Mouse (Mus musculus) heart, postnatal 0 days (tissue): ENCODE measurements at regions not wholly inside any gene's neighbourhood (a gene's known extent, or its start where the extent isn't known, plus 50 kb on each side); places are given as distances from the start of the nearest gene placed in this dataset.

Experiments used
- ATAC-seq: fragments of 200-750 bp; cut with Nextera tagmentation; 2 replicates; pipeline ENCODE4 v1.8.0; 2017; ENCODE audit warnings: low read depth, moderate number of reproducible peaks, moderate library complexity; ENCODE audit not compliant: insufficient read depth
- DNase-seq: peaks from one replicate; pipeline ENCODE4 v3.0.0-alpha.2; 2016; ENCODE audit warnings: low spot score
- H3K27ac ChIP-seq: fragments of 300-500 bp; sonication (generic); 2 replicates; pipeline ENCODE4 v1.5.1; 2014; ENCODE audit warnings: low read depth, mild to moderate bottlenecking
- H3K27me3 ChIP-seq: fragments of 300-500 bp; sonication (generic); 2 replicates; pipeline ENCODE4 v1.6.1; 2014; ENCODE audit warnings: low read length, mixed read lengths; ENCODE audit not compliant: control insufficient read depth, insufficient read depth
- H3K36me3 ChIP-seq: fragments of 300-500 bp; sonication (generic); replicated peaks from 2 replicates; pipeline ENCODE4 v1.6.1; 2014; ENCODE audit warnings: low read length, mixed read lengths; ENCODE audit not compliant: control insufficient read depth, insufficient read depth
- H3K4me1 ChIP-seq: fragments of 300-500 bp; sonication (generic); 2 replicates; pipeline ENCODE4 v1.6.1; 2014; ENCODE audit warnings: antibody characterized with exemption; ENCODE audit not compliant: control insufficient read depth, insufficient read depth
- H3K4me2 ChIP-seq: fragments of 300-500 bp; sonication (generic); 2 replicates; pipeline ENCODE4 v1.6.1; 2014; ENCODE audit warnings: low read depth, mild to moderate bottlenecking, low read length, moderate library complexity
- H3K4me3 ChIP-seq: fragments of 300-500 bp; sonication (generic); 2 replicates; pipeline ENCODE4 v1.5.1; 2014; ENCODE audit warnings: low read depth, low read length
- H3K9ac ChIP-seq: fragments of 300-500 bp; sonication (generic); replicated peaks from 2 replicates; pipeline ENCODE4 v1.6.1; 2014; ENCODE audit warnings: low read depth, low read length, mixed read lengths
- H3K9me3 ChIP-seq: fragments of 300-500 bp; sonication (generic); replicated peaks from 2 replicates; pipeline ENCODE4 v1.6.1; 2016; ENCODE audit warnings: low read length; ENCODE audit not compliant: control insufficient read depth
- CTCF ChIP-seq: IDR thresholded peaks from 2 replicates; pipeline ENCODE4 v1.5.1; 2016; ENCODE audit warnings: antibody characterized with exemption, control low read depth, low read depth
- EP300 ChIP-seq: IDR thresholded peaks from 2 replicates; pipeline ENCODE4 v1.6.1; 2016; ENCODE audit warnings: antibody characterized with exemption, low read depth
- WGBS: fragments of 180-500 bp; shearing (Covaris S2); extraction: QIAGEN DNeasy Blood & Tissue Kit; methylation state at CpG from one replicate; pipeline ENCODE4 v1.1.7; 2014; 5-methylcytosine and 5-hydroxymethylcytosine counted together

DNA sequence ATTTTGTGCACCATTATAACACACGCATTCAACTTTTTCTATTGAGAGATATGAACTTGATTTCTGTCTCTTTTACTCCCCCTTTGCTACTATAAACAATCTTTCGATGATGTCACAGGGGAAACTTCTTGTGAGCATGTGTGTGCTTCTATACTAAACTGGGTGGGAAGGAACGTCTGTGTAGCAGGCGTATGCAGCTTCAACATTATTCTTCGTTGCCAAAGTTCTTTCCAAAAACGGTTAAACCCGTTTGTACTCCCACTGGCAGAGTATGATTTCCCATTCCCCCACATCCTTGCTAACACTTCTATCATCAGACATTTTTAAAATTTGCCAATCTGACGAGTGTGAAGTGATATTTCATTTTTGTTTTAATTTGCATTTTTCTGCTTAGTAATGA lies 331.1 kb downstream of the Igsf11 start:
- no peak overlapping the region for H3K27ac ChIP-seq
- TF ChIP-seq EP300 (no peak), CTCF (no peak)
- no peak overlapping the region for H3K4me2 ChIP-seq
- H3K9me3 ChIP-seq, result no peaks in the 10 kb centered on the region
- ATAC-seq, result no peak
- H3K9ac ChIP-seq, result no peak overlapping the region
- WGBS, result 65% methylated on average over 8 of the region's 8 CpGs
- no peak for DNase-seq
- H3K4me3 ChIP-seq, result no peak overlapping the region
- H3K36me3 ChIP-seq, result no peaks in the 10 kb centered on the region
- no peaks in the 10 kb centered on the region for H3K27me3 ChIP-seq
- no peaks in the 10 kb centered on the region for H3K4me1 ChIP-seq

DNA sequence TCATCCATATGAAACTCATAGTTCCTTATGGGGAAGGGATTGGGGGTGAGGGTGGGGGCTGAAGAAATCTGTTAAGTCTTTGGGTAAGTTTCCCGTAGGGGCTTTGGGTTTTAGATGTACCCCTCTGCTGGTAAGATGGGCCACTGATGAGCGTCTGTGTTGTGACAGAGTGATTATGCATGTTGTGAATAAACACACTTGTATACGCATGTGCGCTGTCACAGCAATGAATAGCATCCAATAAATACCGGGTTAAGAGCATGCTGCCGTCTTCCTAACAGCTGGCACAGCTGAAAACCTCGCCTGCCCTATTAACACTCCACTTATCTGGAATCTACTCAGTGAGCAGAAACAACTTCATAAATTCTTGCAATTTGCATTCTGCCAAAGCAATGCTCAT lies 337.0 kb downstream of the Igsf11 start:
- DNase-seq (no peak), ATAC-seq (no peak)
- Histone ChIP-seq H3K27me3 (no peaks in the 10 kb centered on the region), H3K36me3 (no peaks in the 10 kb centered on the region), H3K9ac (no peak overlapping the region), H3K4me2 (no peak overlapping the region), H3K27ac (no peak overlapping the region), H3K4me1 (no peaks in the 10 kb centered on the region), H3K9me3 (no peaks in the 10 kb centered on the region), H3K4me3 (no peak overlapping the region)
- 55% methylated on average over 7 of the region's 7 CpGs for WGBS
- TF ChIP-seq EP300 (no peak), CTCF (no peak)

DNA sequence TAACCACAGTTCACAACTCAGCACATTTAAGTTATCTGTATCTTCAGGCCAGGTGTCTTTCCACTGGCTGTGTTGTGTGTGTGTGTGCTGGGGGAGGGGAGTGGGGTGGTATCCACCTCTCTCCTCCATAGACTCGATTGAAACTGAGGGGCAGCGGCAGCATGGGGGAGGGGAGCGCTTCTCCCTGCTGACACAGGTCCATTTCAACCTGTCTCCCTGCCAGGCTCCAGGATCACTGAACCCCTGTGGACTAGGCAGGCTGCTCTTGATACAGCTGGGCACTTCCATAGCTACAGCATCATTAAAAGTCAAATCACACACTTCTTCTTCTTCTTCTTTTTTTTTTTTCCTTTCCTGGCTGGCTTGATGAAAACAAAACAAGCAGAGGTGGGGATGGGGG lies 338.0 kb downstream of the Igsf11 start:
- H3K9me3 ChIP-seq, result no peaks in the 10 kb centered on the region
- no peak overlapping the region for H3K4me3 ChIP-seq
- H3K4me1 ChIP-seq, result no peaks in the 10 kb centered on the region
- 11% methylated on average over 3 of the region's 3 CpGs for WGBS
- no peak overlapping the region for H3K4me2 ChIP-seq
- no peak overlapping the region for H3K27ac ChIP-seq
- DNase-seq, result no peak
- no peaks in the 10 kb centered on the region for H3K36me3 ChIP-seq
- no peak for ATAC-seq
- no peak overlapping the region for H3K9ac ChIP-seq
- H3K27me3 ChIP-seq, result no peaks in the 10 kb centered on the region
- TF ChIP-seq CTCF (no peak), EP300 (no peak)

DNA sequence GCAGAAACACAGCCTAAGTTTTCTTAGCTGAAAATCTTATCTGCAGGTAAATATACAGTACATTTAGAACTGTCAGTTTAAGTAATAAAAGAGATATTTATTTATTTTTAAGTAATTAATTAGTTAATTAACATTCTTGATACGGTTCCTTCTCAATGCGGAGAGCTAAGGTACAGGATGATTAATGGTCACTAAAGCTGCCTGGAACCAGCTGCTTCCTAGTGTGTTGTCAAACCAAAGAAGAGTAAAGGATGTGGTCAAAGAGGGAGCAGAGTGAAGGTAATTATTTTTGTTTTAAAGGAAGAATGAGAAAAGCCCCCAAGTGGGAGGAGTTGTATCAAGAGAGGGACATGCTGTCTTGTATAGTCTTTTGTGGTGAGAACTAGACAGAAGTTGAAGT lies 341.8 kb downstream of the Igsf11 start:
- Histone ChIP-seq H3K4me2 (no peak overlapping the region), H3K9ac (no peak overlapping the region), H3K9me3 (no peaks in the 10 kb centered on the region), H3K36me3 (no peaks in the 10 kb centered on the region), H3K27me3 (no peaks in the 10 kb centered on the region), H3K27ac (no peak overlapping the region), H3K4me1 (no peaks in the 10 kb centered on the region), H3K4me3 (no peak overlapping the region)
- 66% methylated on average over 2 of the region's 2 CpGs for WGBS
- TF ChIP-seq CTCF (no peak), EP300 (no peak)
- no peak for ATAC-seq
- DNase-seq, result no peak

DNA sequence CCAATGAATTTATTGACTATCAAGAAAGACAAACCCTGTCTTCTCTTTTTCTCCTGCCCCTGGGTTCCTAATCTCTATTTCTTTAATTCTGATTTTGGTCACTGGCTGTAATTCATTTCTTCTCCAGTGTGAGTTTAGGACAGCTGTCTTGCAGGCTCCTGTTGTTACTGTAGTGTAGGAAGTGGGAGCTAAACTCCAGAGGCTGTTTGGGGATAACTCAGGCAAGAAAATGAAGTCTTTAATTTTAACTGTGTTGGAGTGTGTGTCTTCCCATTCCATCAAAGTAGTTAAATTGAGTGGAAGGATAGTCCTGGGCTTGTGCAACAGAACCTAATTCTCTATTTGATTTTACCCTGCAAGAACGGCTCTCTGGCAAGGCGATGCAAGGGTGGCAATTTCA lies 381.0 kb downstream of the Igsf11 start:
- Histone ChIP-seq H3K4me2 (no peak overlapping the region), H3K9me3 (no peaks in the 10 kb centered on the region), H3K9ac (no peak overlapping the region), H3K4me3 (no peak overlapping the region), H3K36me3 (no peaks in the 10 kb centered on the region), H3K27ac (no peak overlapping the region), H3K27me3 (no peaks in the 10 kb centered on the region), H3K4me1 (no peaks in the 10 kb centered on the region)
- 80% methylated on average over 2 of the region's 2 CpGs for WGBS
- no peak for DNase-seq
- TF ChIP-seq CTCF (no peak), EP300 (no peak)
- ATAC-seq, result no peak

DNA sequence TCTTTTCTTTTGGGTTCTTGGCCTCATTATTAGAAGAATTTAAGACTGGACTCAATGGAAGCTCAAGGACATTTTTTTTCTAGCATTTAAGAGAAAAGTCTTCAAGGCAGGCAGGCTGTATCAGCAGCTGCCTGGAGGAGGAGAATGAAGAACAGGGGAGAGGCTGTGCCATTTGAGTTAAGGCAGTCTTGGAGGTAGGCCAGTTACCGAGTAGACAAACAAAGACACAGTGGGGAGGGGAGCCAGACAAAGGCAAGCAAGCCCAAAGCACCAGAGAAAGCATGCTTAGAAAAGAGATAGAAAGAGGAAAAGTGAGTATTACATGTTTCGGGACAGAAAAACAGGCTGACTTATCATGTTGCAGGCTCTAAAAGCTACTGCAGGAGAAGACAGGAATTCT lies 392.0 kb downstream of the Igsf11 start:
- no peaks in the 10 kb centered on the region for H3K27me3 ChIP-seq
- DNase-seq (peak; percentile 30), ATAC-seq (no peak)
- H3K4me1 ChIP-seq, result no peaks in the 10 kb centered on the region
- H3K4me2 ChIP-seq, result no peak overlapping the region
- no peak overlapping the region for H3K9ac ChIP-seq
- TF ChIP-seq EP300 (no peak), CTCF (no peak)
- H3K4me3 ChIP-seq, result no peak overlapping the region
- 38% methylated on average over 2 of the region's 2 CpGs for WGBS
- no peak overlapping the region for H3K27ac ChIP-seq
- H3K36me3 ChIP-seq, result no peaks in the 10 kb centered on the region
- H3K9me3 ChIP-seq, result no peaks in the 10 kb centered on the region
